Mouse (Mus musculus): ENCODE data around the gene Myct1.

- TF ChIP-seq CTCF (conservative IDR thresholded peaks at IDR 0.05; ENCODE audit: low read length) (no peak), POU5F1 (IDR thresholded peaks at IDR 0.05; ENCODE audit: borderline replicate concordance, low read length) (no peak), NANOG (IDR thresholded peaks at IDR 0.05; ENCODE audit: borderline replicate concordance, low read length) (no peak)
These were observed 9.9 kb downstream of the Myct1 start for GRCm38 (mm10) chr10:5603512-5603911.

Measured in E14TG2a.4 (cell line).